Comparison of ENCODE assay signal across 9 mouse cellular contexts in genomic region chr1:43269685-43270084, GRCm38 (mm10).
A peak's percentile ranks its signal among the peaks of the same experiment; 100 is the strongest.
DNase-seq lines count a peak whose midpoint lies in the region; ATAC-seq and TF ChIP-seq lines count a peak whose summit lies in the region.
"Had no signal": no experiment of that assay in that cellular context is flagged by ENCODE, and none has a peak within 500 bp of the region (broad histone marks: within the 10 kb centered on the region; RNA-seq: fewer than 3 reads in every experiment).

No protein-coding gene starts in this region.

- 41% methylated on average over 7 of the region's 7 CpGs for WGBS in hindbrain, embryonic 11.5 days
- WGBS in hindbrain, embryonic 16.5 days: 40% methylated on average over 7 of the region's 7 CpGs

- DNase-seq in hindbrain, embryonic 11.5 days (ENCODE audit: low spot score): peak; percentile 34
- DNase-seq in 3T3-L1 (ENCODE audit: low read depth, low spot score): peak; percentile 65
- peak; percentile 37 to 57 for DNase-seq in kidney, postnatal 25 days
- DNase-seq in T-cell, adult 2 months (ENCODE audit: low spot score): no peak
- no peak for DNase-seq in ovary, postnatal 14 days (ENCODE audit: low spot score)
- DNase-seq: liver, embryonic 13.5 days had no signal

- no peaks in the 10 kb centered on the region for H3K4me1 ChIP-seq in hindbrain, embryonic 11.5 days (replicated peaks; ENCODE audit: control insufficient read depth, insufficient read depth, low read length)
- no peaks in the 10 kb centered on the region for H3K4me1 ChIP-seq in hindbrain, embryonic 16.5 days (ENCODE audit: control insufficient read depth, insufficient read depth, low read depth, low read length)
- H3K4me1 ChIP-seq in ES-Bruce4 (ENCODE audit: control insufficient read depth, insufficient read depth, low read length): no peaks in the 10 kb centered on the region
- H3K4me1 ChIP-seq: liver, embryonic 13.5 days had no signal

- H3K9ac ChIP-seq in hindbrain, embryonic 11.5 days (ENCODE audit: low read depth, low read length): no peak overlapping the region
- no peak overlapping the region for H3K9ac ChIP-seq in hindbrain, embryonic 16.5 days (ENCODE audit: low read depth, low read length)
- H3K9ac ChIP-seq in ES-Bruce4 (ENCODE audit: low read depth, poor library complexity, severe bottlenecking): no peak overlapping the region
- H3K9ac ChIP-seq: heart, embryonic 12.5 days; liver, embryonic 13.5 days had no signal

- no peak overlapping the region for H3K27ac ChIP-seq in hindbrain, embryonic 11.5 days (ENCODE audit: low read depth, low read length)
- no peak overlapping the region for H3K27ac ChIP-seq in hindbrain, embryonic 16.5 days (ENCODE audit: low read depth, low read length)
- H3K27ac ChIP-seq in ES-Bruce4 (ENCODE audit: insufficient read depth, low read length): no peak overlapping the region
- H3K27ac ChIP-seq: liver, embryonic 13.5 days had no signal

- no peak for TF ChIP-seq POLR2A in ES-Bruce4 (IDR thresholded peaks at IDR 0.05; ENCODE audit: insufficient read depth, low read length)

- TF ChIP-seq CTCF in ES-Bruce4 (IDR thresholded peaks at IDR 0.05; ENCODE audit: low read depth, low read length): peak; percentile 29

- H3K4me2 ChIP-seq in hindbrain, embryonic 11.5 days (replicated peaks; ENCODE audit: low read depth, low read length): no peak overlapping the region
- H3K4me2 ChIP-seq in hindbrain, embryonic 16.5 days (ENCODE audit: low read length): no peak overlapping the region
- H3K4me2 ChIP-seq: heart, embryonic 12.5 days; liver, embryonic 13.5 days had no signal

- no peaks in the 10 kb centered on the region for H3K9me3 ChIP-seq in hindbrain, embryonic 11.5 days (ENCODE audit: control insufficient read depth, low read length)
- H3K9me3 ChIP-seq in hindbrain, embryonic 16.5 days (ENCODE audit: control insufficient read depth, low read length): no peaks in the 10 kb centered on the region
- H3K9me3 ChIP-seq in ES-Bruce4 (replicated peaks; ENCODE audit: control insufficient read depth, insufficient read depth, low read length, poor library complexity, severe bottlenecking): no peaks in the 10 kb centered on the region
- H3K9me3 ChIP-seq: heart, embryonic 12.5 days; liver, embryonic 13.5 days had no signal

- TF ChIP-seq EP300 in ES-Bruce4 (IDR thresholded peaks at IDR 0.05; ENCODE audit: insufficient read depth, low read depth, low read length): no peak

- no peak overlapping the region for H3K4me3 ChIP-seq in hindbrain, embryonic 11.5 days (ENCODE audit: low read depth, low read length)
- no peak overlapping the region for H3K4me3 ChIP-seq in hindbrain, embryonic 16.5 days (ENCODE audit: low read length)
- no peak overlapping the region for H3K4me3 ChIP-seq in ES-Bruce4 (ENCODE audit: low read depth, low read length)
- H3K4me3 ChIP-seq: heart, embryonic 12.5 days; liver, embryonic 13.5 days had no signal

- ATAC-seq in hindbrain, embryonic 11.5 days (ENCODE audit: low FRiP score): no peak
- no peak for ATAC-seq in hindbrain, embryonic 16.5 days

- no peaks in the 10 kb centered on the region for H3K36me3 ChIP-seq in hindbrain, embryonic 11.5 days (ENCODE audit: control insufficient read depth, insufficient read depth, low read length)
- no peaks in the 10 kb centered on the region for H3K36me3 ChIP-seq in hindbrain, embryonic 16.5 days (ENCODE audit: control insufficient read depth, insufficient read depth, low read length)
- no peaks in the 10 kb centered on the region for H3K36me3 ChIP-seq in ES-Bruce4 (ENCODE audit: control insufficient read depth, insufficient read depth, low read length, poor library complexity, severe bottlenecking)
- H3K36me3 ChIP-seq: heart, embryonic 12.5 days; liver, embryonic 13.5 days had no signal

- H3K27me3 ChIP-seq in hindbrain, embryonic 11.5 days (ENCODE audit: control insufficient read depth, insufficient read depth, low read length): no peaks in the 10 kb centered on the region
- H3K27me3 ChIP-seq in hindbrain, embryonic 16.5 days (replicated peaks; ENCODE audit: control insufficient read depth, insufficient read depth, low read length): no peaks in the 10 kb centered on the region
- H3K27me3 ChIP-seq in ES-Bruce4 (ENCODE audit: control insufficient read depth, insufficient read depth, low read length, poor library complexity, severe bottlenecking): no peaks in the 10 kb centered on the region
- H3K27me3 ChIP-seq: heart, embryonic 12.5 days; liver, embryonic 13.5 days had no signal

Comparison
In these comparisons a context has a peak if more than half of its experiments do, and no peak if none do; other contexts are left out.
1. DNase-seq: peak in hindbrain, embryonic 11.5 days (single experiment), 3T3-L1 (single experiment) and kidney, postnatal 25 days (2 of 2); none in T-cell, adult 2 months (single experiment) and ovary, postnatal 14 days (single experiment).